Mouse (Mus musculus) kidney, postnatal 25 days (tissue): ENCODE data around the gene Cux2.
A peak's percentile ranks its signal among the peaks of the same experiment; 100 is the strongest.

ENCODE experiments used
- DNase-seq, 2 experiments: peaks; one replicate each; pipeline ENCODE4 v3.0.0; 2021; ENCODE audit warnings: mixed read lengths in 2 of 2

Gene Cux2

GRCm38 (mm10) chr5:122059060-122060017 lies 9.4 kb upstream of the Cux2 start:
- peak; percentile 66 to 75 for DNase-seq

GRCm38 (mm10) chr5:122057622-122058021 lies 7.7 kb upstream of the Cux2 start:
- peak in 1 of 2 experiments; percentile 34 for DNase-seq

GRCm38 (mm10) chr5:122056557-122056956 lies 6.7 kb upstream of the Cux2 start:
- DNase-seq = no peak

- peak; percentile 65 to 74 for DNase-seq
Measured at GRCm38 (mm10) chr5:122054130-122054843, 4.4 kb upstream of the Cux2 start.

GRCm38 (mm10) chr5:122053587-122053986 lies 3.7 kb upstream of the Cux2 start:
- no peak for DNase-seq

GRCm38 (mm10) chr5:122050832-122051105 lies 867 bp upstream of the Cux2 start:
- DNase-seq = no peak

- DNase-seq = peak; percentile 56 to 72
Measured at GRCm38 (mm10) chr5:122049664-122050016, 262 bp downstream of the Cux2 start.

GRCm38 (mm10) chr5:122048686-122049663 lies 927 bp downstream of the Cux2 start:
- DNase-seq = peak in 1 of 2 experiments; percentile 14

GRCm38 (mm10) chr5:122048252-122048651 lies 1.6 kb downstream of the Cux2 start:
- DNase-seq = no peak

GRCm38 (mm10) chr5:122047791-122048190 lies 2.1 kb downstream of the Cux2 start:
- DNase-seq = no peak

GRCm38 (mm10) chr5:122043567-122043966 lies 6.3 kb downstream of the Cux2 start:
- no peak for DNase-seq

- DNase-seq = no peak
Measured at GRCm38 (mm10) chr5:122035278-122035677, 14.6 kb downstream of the Cux2 start.

- no peak for DNase-seq
Measured at GRCm38 (mm10) chr5:122033167-122033478, 16.8 kb downstream of the Cux2 start.

GRCm38 (mm10) chr5:122032471-122033166 lies 17.3 kb downstream of the Cux2 start:
- no peak for DNase-seq

GRCm38 (mm10) chr5:122031146-122031545 lies 18.8 kb downstream of the Cux2 start:
- DNase-seq = no peak

- DNase-seq = no peak
Measured at GRCm38 (mm10) chr5:122030640-122031039, 19.3 kb downstream of the Cux2 start.

- no peak for DNase-seq
Measured at GRCm38 (mm10) chr5:122026771-122027170, 23.1 kb downstream of the Cux2 start.

GRCm38 (mm10) chr5:122026284-122026683 lies 23.6 kb downstream of the Cux2 start:
- DNase-seq = no peak

- DNase-seq = no peak
Measured at GRCm38 (mm10) chr5:122025117-122025516, 24.8 kb downstream of the Cux2 start.

GRCm38 (mm10) chr5:122019288-122019687 lies 30.6 kb downstream of the Cux2 start:
- no peak for DNase-seq

GRCm38 (mm10) chr5:122017778-122018177 lies 32.1 kb downstream of the Cux2 start:
- DNase-seq = no peak

GRCm38 (mm10) chr5:122017269-122017668 lies 32.6 kb downstream of the Cux2 start:
- no peak for DNase-seq
